ENCODE assay signal across 12 mouse cellular contexts in genomic region chr16:91458301-91458746, GRCm38 (mm10). TPM values are rescaled to one million over a fixed set of nuclear protein-coding genes. Genes with fewer than 3 reads are reported as not detected.
DNase-seq lines count a peak whose midpoint lies in the region; ATAC-seq and TF ChIP-seq lines count a peak whose summit lies in the region.
"Had no signal": no experiment of that assay in that cellular context is flagged by ENCODE, and none has a peak within 500 bp of the region (broad histone marks: within the 10 kb centered on the region; RNA-seq: fewer than 3 reads in every experiment).

No protein-coding gene starts in this region.

- H3K27me3 ChIP-seq in liver, postnatal 0 days (ENCODE audit: insufficient read depth, low read length): no peaks in the 10 kb centered on the region
- H3K27me3 ChIP-seq in thymus, adult 2 months (ENCODE audit: control insufficient read depth, insufficient read depth, low read length): no peaks in the 10 kb centered on the region
- H3K27me3 ChIP-seq in midbrain, embryonic 15.5 days (replicated peaks): no peaks in the 10 kb centered on the region
- H3K27me3 ChIP-seq: heart, embryonic 13.5 days; limb, embryonic 15.5 days had no signal

- peak; percentile 72 for ATAC-seq in CD4-positive, CD25-positive, alpha-beta regulatory T cell, adult 4 months
- ATAC-seq in liver, postnatal 0 days: no peak
- no peak for ATAC-seq in midbrain, embryonic 15.5 days (replicated peaks)
- ATAC-seq in granulocyte monocyte progenitor cell, adult 5-6 weeks (replicated peaks; ENCODE audit: poor library complexity, severe bottlenecking): no peak

- peak; percentile 38 for DNase-seq in brain, embryonic 14.5 days (ENCODE audit: low read depth)
- no peak for DNase-seq in liver, postnatal 0 days
- peak; percentile 85 for DNase-seq in thymus, adult 2 months
- DNase-seq in left cerebral cortex, adult 8-10 months (ENCODE audit: low spot score in 2 of 2): no peak
- DNase-seq in right cerebral cortex, postnatal 10 days (ENCODE audit: low spot score in 2 of 2): no peak
- DNase-seq: cerebellum, adult 11-12 months; gastrocnemius, postnatal 10 days had no signal

- H3K4me3 ChIP-seq in liver, postnatal 0 days (ENCODE audit: low read depth, low read length): no peak overlapping the region
- H3K4me3 ChIP-seq in thymus, adult 2 months (ENCODE audit: control insufficient read depth, insufficient read depth, low read length): peak overlapping the region; percentile 68
- no peak overlapping the region for H3K4me3 ChIP-seq in midbrain, embryonic 15.5 days
- H3K4me3 ChIP-seq: heart, embryonic 13.5 days; limb, embryonic 15.5 days had no signal

- WGBS in liver, postnatal 0 days (ENCODE audit: insufficient replicate concordance): 61% methylated on average over 21 of the region's 21 CpGs
- WGBS in thymus, adult 2 months: 4% methylated on average over 21 of the region's 21 CpGs
- WGBS in midbrain, embryonic 15.5 days: 79% methylated on average over 21 of the region's 21 CpGs

- H3K4me1 ChIP-seq in liver, postnatal 0 days (ENCODE audit: insufficient read depth): peaks cover 20% of the 10 kb centered on the region
- peaks cover 50% of the 10 kb centered on the region for H3K4me1 ChIP-seq in thymus, adult 2 months (replicated peaks; ENCODE audit: control insufficient read depth, insufficient read depth, low read length)
- no peaks in the 10 kb centered on the region for H3K4me1 ChIP-seq in midbrain, embryonic 15.5 days
- H3K4me1 ChIP-seq: limb, embryonic 15.5 days had no signal

- no peak for TF ChIP-seq EP300 in liver, postnatal 0 days (IDR thresholded peaks at IDR 0.05; ENCODE audit: low read depth)

- no peaks in the 10 kb centered on the region for H3K9me3 ChIP-seq in liver, postnatal 0 days (ENCODE audit: low read length)
- no peaks in the 10 kb centered on the region for H3K9me3 ChIP-seq in midbrain, embryonic 15.5 days
- H3K9me3 ChIP-seq: heart, embryonic 13.5 days; limb, embryonic 15.5 days had no signal

- no peak overlapping the region for H3K4me2 ChIP-seq in liver, postnatal 0 days (ENCODE audit: low read depth, low read length)
- H3K4me2 ChIP-seq in midbrain, embryonic 15.5 days: no peak overlapping the region
- H3K4me2 ChIP-seq: heart, embryonic 13.5 days; limb, embryonic 15.5 days had no signal

- TF ChIP-seq CTCF in brain, embryonic 14.5 days (IDR thresholded peaks at IDR 0.05; ENCODE audit: borderline replicate concordance, extremely low read depth, insufficient read depth, insufficient read length): no peak
- TF ChIP-seq CTCF in liver, postnatal 0 days (IDR thresholded peaks at IDR 0.05; ENCODE audit: low read depth): no peak
- no peak for TF ChIP-seq CTCF in thymus, adult 2 months (IDR thresholded peaks at IDR 0.05; ENCODE audit: borderline replicate concordance, control insufficient read depth, extremely low read depth, insufficient read depth, low read length, poor library complexity)

- no peak for TF ChIP-seq POLR2A in brain, embryonic 14.5 days (IDR thresholded peaks at IDR 0.05; ENCODE audit: borderline replicate concordance, extremely low read depth, insufficient read depth, insufficient read length, poor library complexity, severe bottlenecking)
- TF ChIP-seq POLR2A in thymus, adult 2 months (IDR thresholded peaks at IDR 0.05; ENCODE audit: control insufficient read depth, extremely low read depth, insufficient read depth, low read length, poor library complexity): no peak

- no peaks in the 10 kb centered on the region for H3K36me3 ChIP-seq in liver, postnatal 0 days (replicated peaks; ENCODE audit: insufficient read depth, low read length)
- H3K36me3 ChIP-seq in thymus, adult 2 months (ENCODE audit: control insufficient read depth, insufficient read depth, low read length): no peaks in the 10 kb centered on the region
- H3K36me3 ChIP-seq in midbrain, embryonic 15.5 days (replicated peaks): no peaks in the 10 kb centered on the region
- H3K36me3 ChIP-seq: heart, embryonic 13.5 days; limb, embryonic 15.5 days had no signal

- H3K27ac ChIP-seq in liver, postnatal 0 days (ENCODE audit: low read depth): no peak overlapping the region
- H3K27ac ChIP-seq in thymus, adult 2 months (ENCODE audit: control insufficient read depth, insufficient read depth, low read length): peak overlapping the region; percentile 94
- no peak overlapping the region for H3K27ac ChIP-seq in midbrain, embryonic 15.5 days
- H3K27ac ChIP-seq: heart, embryonic 13.5 days; limb, embryonic 15.5 days had no signal

- 0 out of 2 replicates have a peak overlapping the region, but pooled peaks have one; percentile 11 for H3K9ac ChIP-seq in liver, postnatal 0 days (replicated peaks)
- no peak overlapping the region for H3K9ac ChIP-seq in midbrain, embryonic 15.5 days
- H3K9ac ChIP-seq: limb, embryonic 15.5 days had no signal

RNA-seq across cellular contexts. Expression of gene Ifnar1, which starts 26.7 kb away (rescaled TPM):
- 100 to 1,000 TPM in 1 of 2 experiments, 10 to 100 TPM in 1; 86.0 to 120 TPM for polyA plus RNA-seq in CD4-positive, CD25-positive, alpha-beta regulatory T cell, adult 4 months (2017; shearing (Covaris generic))
- polyA plus RNA-seq in brain, embryonic 14.5 days (2012; rRNA removed): 43.7 and 54.3 TPM in 2 replicates
- polyA plus RNA-seq in liver, postnatal 0 days (2015; fragmentation: Nextera tagmentation; extraction: Ambion mirVana): 16.3 and 16.6 TPM in 2 replicates
- 47.0 and 49.1 TPM in 2 replicates for polyA plus RNA-seq in thymus, adult 2 months (2012; rRNA removed)
- 10 to 100 TPM; 45.4 to 56.2 (median 49.8) TPM for total RNA-seq in left cerebral cortex, adult 8-10 months (2022)
- 53.4 and 54.7 TPM in 2 replicates for polyA plus RNA-seq in midbrain, embryonic 15.5 days (2015; fragmentation: Nextera tagmentation; extraction: Ambion mirVana)
- 32.3 and 42.5 TPM in 2 replicates for total RNA-seq in granulocyte monocyte progenitor cell, adult 5-6 weeks (2014; fragmentation: Nextera tagmentation)
- 33.3 and 35.6 TPM in 2 replicates for total RNA-seq in granulocyte monocyte progenitor cell, adult 5-6 weeks (2017)

RNA-seq across cellular contexts. Expression of gene Il10rb, which starts 52.4 kb away (rescaled TPM):
- polyA plus RNA-seq in CD4-positive, CD25-positive, alpha-beta regulatory T cell, adult 4 months (2017; shearing (Covaris generic)): 100 to 1,000 TPM; 131 to 143 TPM
- polyA plus RNA-seq in brain, embryonic 14.5 days (2012; rRNA removed): 6.1 and 7.0 TPM in 2 replicates
- 25.5 and 26.4 TPM in 2 replicates for polyA plus RNA-seq in liver, postnatal 0 days (2015; fragmentation: Nextera tagmentation; extraction: Ambion mirVana)
- polyA plus RNA-seq in thymus, adult 2 months (2012; rRNA removed): 28.5 and 35.6 TPM in 2 replicates
- total RNA-seq in left cerebral cortex, adult 8-10 months (2022): 10 to 100 TPM; 10.9 to 14.4 (median 11.8) TPM
- polyA plus RNA-seq in midbrain, embryonic 15.5 days (2015; fragmentation: Nextera tagmentation; extraction: Ambion mirVana): 11.7 and 11.9 TPM in 2 replicates
- 36.6 and 48.8 TPM in 2 replicates for total RNA-seq in granulocyte monocyte progenitor cell, adult 5-6 weeks (2014; fragmentation: Nextera tagmentation)
- total RNA-seq in granulocyte monocyte progenitor cell, adult 5-6 weeks (2017): 41.3 and 45.8 TPM in 2 replicates

Comparison
In these comparisons a context has a peak if more than half of its experiments do, and no peak if none do; other contexts are left out.
1. DNase-seq: peak in brain, embryonic 14.5 days (single experiment) and thymus, adult 2 months (single experiment); none in liver, postnatal 0 days (single experiment), left cerebral cortex, adult 8-10 months (0 of 2) and right cerebral cortex, postnatal 10 days (0 of 2).